Mouse (Mus musculus) stomach, postnatal 0 days (tissue): ENCODE results near the gene Slc25a18. TPM values are rescaled to one million over a fixed set of nuclear protein-coding genes. Genes with fewer than 3 reads are reported as not detected.

Experiments used
- ATAC-seq: fragments of 200-750 bp; cut with Nextera tagmentation; 2 replicates; pipeline ENCODE4 v1.8.0; 2017; ENCODE audit not compliant: low FRiP score, low TSS enrichment
- DNase-seq: peaks from one replicate; pipeline ENCODE4 v3.0.0-alpha.2; 2016; ENCODE audit warnings: low spot score
- H3K27ac ChIP-seq: fragments of 300-500 bp; sonication (generic); replicated peaks from 2 replicates; pipeline ENCODE4 v1.5.1; 2014; ENCODE audit warnings: mild to moderate bottlenecking, control low read depth
- H3K27me3 ChIP-seq: fragments of 300-500 bp; sonication (generic); 2 replicates; pipeline ENCODE4 v1.6.1; 2014; ENCODE audit warnings: low read length; ENCODE audit not compliant: control insufficient read depth, insufficient read depth
- H3K36me3 ChIP-seq: fragments of 300-500 bp; sonication (generic); 2 replicates; pipeline ENCODE4 v1.6.1; 2014; ENCODE audit warnings: low read length, mixed read lengths; ENCODE audit not compliant: control insufficient read depth, insufficient read depth
- H3K4me1 ChIP-seq: fragments of 300-500 bp; sonication (generic); replicated peaks from 2 replicates; pipeline ENCODE4 v1.6.1; 2014; ENCODE audit warnings: antibody characterized with exemption; ENCODE audit not compliant: control insufficient read depth, insufficient read depth
- H3K4me2 ChIP-seq: fragments of 300-500 bp; sonication (generic); replicated peaks from 2 replicates; pipeline ENCODE4 v1.6.1; 2014; ENCODE audit warnings: low read depth, mild to moderate bottlenecking, control low read depth, moderate library complexity
- H3K4me3 ChIP-seq: fragments of 300-500 bp; sonication (generic); 2 replicates; pipeline ENCODE4 v1.5.1; 2014; ENCODE audit warnings: low read depth, low read length, control low read depth
- H3K9ac ChIP-seq: fragments of 300-500 bp; sonication (generic); 2 replicates; pipeline ENCODE4 v1.6.1; 2014; ENCODE audit warnings: mild to moderate bottlenecking, low read length, control low read depth, mixed read lengths
- H3K9me3 ChIP-seq: fragments of 300-500 bp; sonication (generic); 2 replicates; pipeline ENCODE4 v1.6.1; 2016; ENCODE audit warnings: low read length; ENCODE audit not compliant: control insufficient read depth
- CTCF ChIP-seq: IDR thresholded peaks from 2 replicates; pipeline ENCODE4 v1.5.1; 2016; ENCODE audit warnings: antibody characterized with exemption, low read depth, mild to moderate bottlenecking, moderate library complexity
- EP300 ChIP-seq: optimal IDR thresholded peaks from 2 replicates; pipeline ENCODE3; 2016; ENCODE audit warnings: antibody characterized with exemption
- WGBS: fragments of 180-500 bp; shearing (Covaris S2); extraction: QIAGEN DNeasy Blood & Tissue Kit; methylation state at CpG from one replicate; pipeline ENCODE4 v1.1.7; 2014; 5-methylcytosine and 5-hydroxymethylcytosine counted together
- polyA plus RNA-seq: library from polyadenylated mRNA; unstranded; fragments of >200 nt; fragmentation: Nextera tagmentation; extraction: Ambion mirVana; gene quantifications from 2 replicates; pipeline ENCODE4 v1.2.1, GENCODE M21; 2015

Slc25a18 gene
- polyA plus RNA-seq, 1 experiment from 2014 or later, result 0.10 TPM

DNA sequence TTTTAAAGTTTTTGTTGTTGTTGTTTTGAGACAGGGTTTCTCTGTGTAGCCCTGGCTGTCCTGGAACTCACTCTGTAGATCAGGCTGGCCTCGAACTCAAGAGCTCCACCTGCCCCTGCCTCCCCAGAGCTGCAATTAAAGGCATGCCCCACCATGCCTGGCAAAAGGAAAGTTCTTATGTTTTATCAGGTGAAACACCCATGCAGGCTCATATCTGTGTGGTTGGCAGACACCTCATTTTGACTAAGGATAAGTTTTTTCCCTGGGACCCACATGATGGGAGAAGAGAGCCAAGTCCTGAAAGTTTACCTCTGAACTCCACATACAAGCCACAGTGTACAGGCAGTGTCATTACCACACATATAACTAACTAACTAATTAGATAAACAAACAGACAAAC is 56.7 kb downstream of the Slc25a18 start:
- WGBS, result 54% methylated on average over 1 of the region's 1 CpGs
- H3K4me2 ChIP-seq, result no peak overlapping the region
- no peak overlapping the region for H3K27ac ChIP-seq
- no peaks in the 10 kb centered on the region for H3K9me3 ChIP-seq
- no peaks in the 10 kb centered on the region for H3K4me1 ChIP-seq
- TF ChIP-seq EP300, result no peak
- TF ChIP-seq CTCF, result no peak
- no peak overlapping the region for H3K4me3 ChIP-seq
- ATAC-seq, result no peak
- H3K9ac ChIP-seq, result no peak overlapping the region
- no peaks in the 10 kb centered on the region for H3K36me3 ChIP-seq
- DNase-seq, result no peak
- no peaks in the 10 kb centered on the region for H3K27me3 ChIP-seq

DNA sequence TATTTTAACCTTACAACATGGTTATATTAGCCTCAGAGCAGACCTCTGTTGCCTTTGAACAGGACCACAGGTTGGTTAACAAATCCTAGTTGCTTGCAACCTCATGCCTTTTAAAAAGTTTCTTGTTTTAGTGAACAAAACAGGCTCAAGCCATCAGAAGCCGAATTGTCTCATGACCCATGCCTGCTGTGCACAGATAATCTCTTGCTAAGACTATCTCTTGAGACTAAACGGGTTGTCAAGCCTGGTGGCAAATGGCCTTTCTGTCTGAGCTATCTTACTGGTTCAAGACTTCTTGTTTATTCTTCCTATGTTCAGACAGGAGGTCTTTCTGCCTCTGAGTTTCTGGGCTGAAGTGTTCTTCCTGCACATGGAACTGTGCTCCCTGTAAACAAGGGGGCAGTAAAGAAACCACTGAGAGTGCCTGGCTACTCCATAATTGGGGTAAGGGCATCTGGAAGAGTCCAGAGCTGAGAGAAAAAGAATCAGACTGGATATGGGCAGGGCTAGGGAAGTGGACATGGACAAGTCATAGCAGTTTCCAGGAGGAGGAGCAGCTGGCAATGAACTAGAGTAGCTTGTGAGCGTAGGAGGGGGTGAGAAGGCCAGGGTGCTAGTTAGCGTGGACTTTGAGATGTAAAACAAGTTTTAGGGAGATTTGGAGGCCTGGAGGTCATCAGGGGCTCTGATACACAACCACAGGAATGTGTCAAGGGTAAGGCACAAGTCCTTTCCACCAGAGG is 57.7 kb downstream of the Slc25a18 start:
- no peaks in the 10 kb centered on the region for H3K27me3 ChIP-seq
- no peak overlapping the region for H3K4me2 ChIP-seq
- DNase-seq, result no peak
- 50% methylated on average over 4 of the region's 4 CpGs for WGBS
- H3K4me3 ChIP-seq, result no peak overlapping the region
- H3K9me3 ChIP-seq, result no peaks in the 10 kb centered on the region
- peak overlapping the region; percentile 50 for H3K27ac ChIP-seq
- no peaks in the 10 kb centered on the region for H3K36me3 ChIP-seq
- no peak overlapping the region for H3K9ac ChIP-seq
- peak; percentile 33; the same call in 1 of the 2 replicates for ATAC-seq
- TF ChIP-seq EP300 (no peak), CTCF (no peak)
- H3K4me1 ChIP-seq, result no peaks in the 10 kb centered on the region

- Histone ChIP-seq H3K4me3 (no peak overlapping the region), H3K27me3 (no peaks in the 10 kb centered on the region), H3K36me3 (no peaks in the 10 kb centered on the region), H3K4me1 (no peaks in the 10 kb centered on the region), H3K27ac (peak overlapping the region; percentile 76), H3K9me3 (no peaks in the 10 kb centered on the region), H3K9ac (no peak overlapping the region), H3K4me2 (no peak overlapping the region)
- no peak for ATAC-seq
- TF ChIP-seq CTCF, result 0 out of 2 replicates have a peak, but pooled peaks have one; percentile 9
- TF ChIP-seq EP300, result peak; percentile 34
- DNase-seq, result no peak
- 51% methylated on average over 4 of the region's 4 CpGs for WGBS
Observed at GRCm38 (mm10) chr6:120832097-120832496, 58.7 kb downstream of the Slc25a18 start.

- no peaks in the 10 kb centered on the region for H3K4me1 ChIP-seq
- H3K4me3 ChIP-seq, result no peak overlapping the region
- H3K9ac ChIP-seq, result no peak overlapping the region
- no peak overlapping the region for H3K4me2 ChIP-seq
- no peaks in the 10 kb centered on the region for H3K27me3 ChIP-seq
- H3K36me3 ChIP-seq, result no peaks in the 10 kb centered on the region
- ATAC-seq (no peak), DNase-seq (no peak)
- no peak overlapping the region for H3K27ac ChIP-seq
- 45% methylated on average over 4 of the region's 4 CpGs for WGBS
- TF ChIP-seq CTCF (no peak), EP300 (no peak)
- H3K9me3 ChIP-seq, result no peaks in the 10 kb centered on the region
Observed at GRCm38 (mm10) chr6:120834766-120835321, 61.5 kb downstream of the Slc25a18 start.

DNA sequence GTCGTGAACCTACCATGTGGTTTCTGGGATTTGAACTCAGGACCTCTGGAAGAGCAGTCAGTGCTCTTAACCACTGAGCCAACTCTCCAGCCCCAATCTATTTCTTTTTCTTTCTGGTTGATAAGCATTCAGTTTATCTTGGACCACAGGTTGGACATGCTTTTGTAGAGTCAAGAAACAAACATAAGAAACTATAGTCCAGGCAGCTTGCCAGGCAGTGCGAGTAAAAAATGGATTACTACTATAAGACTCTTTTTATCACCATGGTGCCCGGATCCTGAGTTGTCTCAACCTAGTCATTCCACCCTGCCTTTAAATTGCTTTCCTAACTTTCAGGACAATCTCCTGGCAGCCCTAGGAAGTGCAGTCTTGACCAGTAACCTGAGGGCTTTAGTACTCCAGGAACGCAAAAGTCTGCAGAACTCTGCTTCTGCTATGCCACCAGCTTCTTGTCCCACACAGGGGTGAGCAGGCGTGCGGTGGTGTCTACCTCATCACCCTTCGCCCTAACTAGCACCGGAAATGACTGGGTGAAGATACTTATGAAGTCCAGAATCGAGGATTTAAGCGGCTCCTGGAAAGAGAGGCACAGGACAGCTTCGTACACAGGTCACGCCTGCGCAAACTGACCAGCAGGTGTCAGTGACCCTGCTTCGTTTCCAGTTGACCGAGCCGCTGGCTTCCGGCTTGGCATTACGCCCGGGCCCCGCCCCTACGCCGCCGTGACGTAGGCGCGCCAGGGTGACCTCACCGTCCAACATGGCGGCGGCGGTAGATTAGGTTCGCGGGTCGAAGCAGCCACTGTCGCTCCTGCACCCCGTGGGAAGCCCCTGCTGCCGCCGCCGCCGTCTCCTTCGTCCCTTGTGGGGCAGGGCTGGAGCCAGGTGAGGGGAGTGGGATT is 62.3 kb downstream of the Slc25a18 start, which contains the start of gene Bcl2l13:
Gene Bcl2l13, plus strand, starts transcription at position 739 of the 901 bp plus-strand sequence.
- Histone ChIP-seq H3K27me3 (no peaks in the 10 kb centered on the region), H3K4me1 (no peaks in the 10 kb centered on the region), H3K27ac (peak within 1 kb of the TSS; percentile 97), H3K9me3 (no peaks in the 10 kb centered on the region), H3K36me3 (no peaks in the 10 kb centered on the region), H3K9ac (peak within 1 kb of the TSS; percentile 99), H3K4me3 (peak within 1 kb of the TSS; percentile 92), H3K4me2 (peak within 1 kb of the TSS; percentile 69)
- WGBS, result 3% methylated on average over 40 of the region's 40 CpGs
- peak; percentile 67 for TF ChIP-seq CTCF
- TF ChIP-seq EP300, result peak; percentile 35
- ATAC-seq (peak; percentile 90), DNase-seq (peak; percentile 96)
